Mouse (Mus musculus) liver, embryonic 12.5 days (tissue): Measurements from ENCODE around the gene Shroom3. TPM values are rescaled to one million over a fixed set of nuclear protein-coding genes. Genes with fewer than 3 reads are reported as not detected.

Experiments used
- ATAC-seq: fragments of 200-750 bp; cut with Nextera tagmentation; 2 replicates; pipeline ENCODE4 v1.8.0; 2017; ENCODE audit warnings: moderate number of reproducible peaks, mild to moderate bottlenecking, moderate library complexity
- H3K27ac ChIP-seq: fragments of 300-500 bp; sonication (generic); 2 replicates; pipeline ENCODE4 v1.5.1; 2016; ENCODE audit warnings: mild to moderate bottlenecking
- H3K27me3 ChIP-seq: fragments of 300-500 bp; sonication (generic); replicated peaks from 2 replicates; pipeline ENCODE4 v1.6.1; 2016; ENCODE audit warnings: mild to moderate bottlenecking, moderate library complexity
- H3K36me3 ChIP-seq: fragments of 300-500 bp; sonication (generic); 2 replicates; pipeline ENCODE4 v1.6.1; 2016; ENCODE audit warnings: mild to moderate bottlenecking, moderate library complexity
- H3K4me1 ChIP-seq: fragments of 300-500 bp; sonication (generic); 2 replicates; pipeline ENCODE4 v1.6.1; 2016
- H3K4me2 ChIP-seq: fragments of 300-500 bp; sonication (generic); 2 replicates; pipeline ENCODE4 v1.6.1; 2016; ENCODE audit warnings: mild to moderate bottlenecking, moderate library complexity
- H3K4me3 ChIP-seq: fragments of 300-500 bp; sonication (generic); 2 replicates; pipeline ENCODE4 v1.5.1; 2016; ENCODE audit warnings: mild to moderate bottlenecking, moderate library complexity
- H3K9ac ChIP-seq: fragments of 300-500 bp; sonication (generic); 2 replicates; pipeline ENCODE4 v1.6.1; 2016; ENCODE audit warnings: mild to moderate bottlenecking, moderate library complexity
- H3K9me3 ChIP-seq: fragments of 300-500 bp; sonication (generic); replicated peaks from 2 replicates; pipeline ENCODE4 v1.6.1; 2016; ENCODE audit warnings: mild to moderate bottlenecking, moderate library complexity
- WGBS: fragments of 180-500 bp; shearing (Covaris S2); methylation state at CpG from one replicate; pipeline ENCODE4 v1.1.7; 2016; ENCODE audit not compliant: insufficient replicate concordance; 5-methylcytosine and 5-hydroxymethylcytosine counted together
- polyA plus RNA-seq: library from polyadenylated mRNA; unstranded; fragments of >200 nt; fragmentation: Nextera tagmentation; extraction: Ambion mirVana; gene quantifications from 2 replicates; pipeline ENCODE4 v1.2.1, GENCODE M21; 2016

Gene Shroom3
- polyA plus RNA-seq, 1 experiment from 2014 or later = 0.92 TPM

DNA sequence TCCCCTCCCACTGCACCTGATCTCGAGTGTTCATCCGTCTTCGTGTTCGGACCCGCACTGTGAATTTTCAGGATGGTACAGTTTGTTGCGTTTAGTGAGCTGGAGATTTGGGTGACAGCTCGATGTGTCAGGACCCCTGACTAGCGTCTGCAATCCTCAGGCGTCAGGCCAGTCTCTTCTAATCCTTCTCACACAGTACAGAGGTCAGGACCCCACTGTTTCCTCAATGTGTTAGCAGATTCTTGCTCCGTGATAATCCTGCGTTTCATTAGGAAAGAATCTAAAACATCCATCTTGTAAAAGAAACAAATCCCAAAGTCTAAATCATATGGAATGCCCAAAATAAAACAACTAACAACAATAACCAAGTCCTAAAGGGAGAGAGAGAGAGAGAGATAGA lies 18.5 kb downstream of the Shroom3 start:
- Histone ChIP-seq H3K9ac (no peak overlapping the region), H3K4me3 (no peak overlapping the region), H3K27ac (no peak overlapping the region), H3K9me3 (no peaks in the 10 kb centered on the region), H3K36me3 (no peaks in the 10 kb centered on the region), H3K4me2 (no peak overlapping the region), H3K4me1 (no peaks in the 10 kb centered on the region), H3K27me3 (peaks cover 11% of the 10 kb centered on the region)
- 65% methylated on average over 11 of the region's 11 CpGs for WGBS
- ATAC-seq = no peak

DNA sequence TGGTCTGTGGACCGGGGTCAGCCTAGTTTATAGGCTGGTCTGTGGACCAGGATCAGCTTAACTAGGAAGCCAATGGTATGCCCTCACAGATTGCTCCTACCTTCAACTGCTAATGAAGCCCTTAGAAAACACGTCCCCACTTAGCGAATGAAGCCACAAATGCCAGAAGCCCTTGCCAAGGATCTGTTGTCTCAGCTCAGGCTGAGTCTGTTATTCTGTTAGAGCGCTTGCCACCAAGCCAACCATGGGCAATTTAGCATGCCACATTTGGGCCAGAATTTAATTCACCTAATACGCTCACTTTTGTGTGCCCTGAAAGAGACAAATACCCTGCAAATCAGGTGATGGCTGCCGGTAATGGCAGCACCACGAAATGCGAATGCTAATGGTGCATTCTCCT lies 20.4 kb downstream of the Shroom3 start:
- ATAC-seq = no peak
- Histone ChIP-seq H3K9ac (no peak overlapping the region), H3K9me3 (no peaks in the 10 kb centered on the region), H3K27ac (no peak overlapping the region), H3K4me3 (no peak overlapping the region), H3K27me3 (peaks cover 8% of the 10 kb centered on the region), H3K4me1 (no peaks in the 10 kb centered on the region), H3K36me3 (no peaks in the 10 kb centered on the region), H3K4me2 (no peak overlapping the region)
- 70% methylated on average over 8 of the region's 8 CpGs for WGBS

DNA sequence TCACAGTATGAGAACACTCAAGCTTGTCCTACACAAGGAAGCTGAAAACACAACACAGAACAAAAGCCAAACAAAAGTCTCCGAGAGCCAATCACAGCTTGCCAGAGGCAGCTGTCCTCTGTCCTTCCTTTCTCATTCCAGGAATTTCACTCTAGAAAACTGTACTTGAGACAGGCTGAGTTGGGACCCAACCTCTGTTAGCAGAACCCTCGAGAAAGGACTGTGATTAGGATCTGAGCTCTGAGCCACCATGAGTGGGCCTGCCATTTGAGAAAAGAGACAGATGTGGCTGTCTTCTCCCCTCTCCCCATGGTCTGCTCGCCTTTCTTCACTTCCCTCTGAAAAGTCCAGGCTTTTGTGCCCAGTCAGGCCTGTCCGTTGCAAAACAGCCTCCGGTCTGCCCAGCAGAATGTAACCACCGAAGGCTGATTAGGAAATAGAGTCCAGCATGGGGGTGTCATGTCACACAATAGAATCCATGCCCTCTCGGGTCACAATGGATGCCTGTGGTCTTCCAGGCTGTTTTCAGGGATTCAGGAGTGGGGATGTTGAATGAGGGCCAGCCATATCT lies 24.8 kb downstream of the Shroom3 start:
- Histone ChIP-seq H3K27ac (no peak overlapping the region), H3K36me3 (no peaks in the 10 kb centered on the region), H3K4me1 (no peaks in the 10 kb centered on the region), H3K9me3 (no peaks in the 10 kb centered on the region), H3K27me3 (no peaks in the 10 kb centered on the region), H3K4me3 (no peak overlapping the region), H3K9ac (no peak overlapping the region), H3K4me2 (no peak overlapping the region)
- WGBS = 37% methylated on average over 7 of the region's 7 CpGs
- ATAC-seq = no peak

DNA sequence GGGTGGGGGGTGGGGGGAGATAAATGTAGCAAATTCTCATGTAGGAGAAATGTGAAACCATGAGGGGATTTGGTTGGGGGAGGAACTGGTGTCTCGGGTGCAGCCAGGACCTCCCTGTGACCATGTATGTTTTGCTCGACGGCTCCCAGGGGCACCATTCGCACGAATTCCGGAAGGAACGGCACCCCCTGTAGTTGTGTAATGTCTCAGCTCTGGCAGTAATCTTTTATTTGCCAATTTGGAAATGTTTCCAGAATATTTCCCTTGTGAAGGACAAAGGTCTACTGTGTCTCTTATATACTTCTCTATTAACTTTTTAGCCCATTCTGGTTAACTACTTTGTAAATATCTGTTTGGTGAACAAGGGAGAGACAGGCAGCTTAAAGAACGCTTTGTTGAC lies 27.5 kb downstream of the Shroom3 start:
- H3K27ac ChIP-seq = no peak overlapping the region
- ATAC-seq = no peak
- WGBS = 72% methylated on average over 8 of the region's 8 CpGs
- no peak overlapping the region for H3K9ac ChIP-seq
- H3K4me2 ChIP-seq = no peak overlapping the region
- no peaks in the 10 kb centered on the region for H3K9me3 ChIP-seq
- no peaks in the 10 kb centered on the region for H3K27me3 ChIP-seq
- no peaks in the 10 kb centered on the region for H3K36me3 ChIP-seq
- H3K4me1 ChIP-seq = no peaks in the 10 kb centered on the region
- no peak overlapping the region for H3K4me3 ChIP-seq

DNA sequence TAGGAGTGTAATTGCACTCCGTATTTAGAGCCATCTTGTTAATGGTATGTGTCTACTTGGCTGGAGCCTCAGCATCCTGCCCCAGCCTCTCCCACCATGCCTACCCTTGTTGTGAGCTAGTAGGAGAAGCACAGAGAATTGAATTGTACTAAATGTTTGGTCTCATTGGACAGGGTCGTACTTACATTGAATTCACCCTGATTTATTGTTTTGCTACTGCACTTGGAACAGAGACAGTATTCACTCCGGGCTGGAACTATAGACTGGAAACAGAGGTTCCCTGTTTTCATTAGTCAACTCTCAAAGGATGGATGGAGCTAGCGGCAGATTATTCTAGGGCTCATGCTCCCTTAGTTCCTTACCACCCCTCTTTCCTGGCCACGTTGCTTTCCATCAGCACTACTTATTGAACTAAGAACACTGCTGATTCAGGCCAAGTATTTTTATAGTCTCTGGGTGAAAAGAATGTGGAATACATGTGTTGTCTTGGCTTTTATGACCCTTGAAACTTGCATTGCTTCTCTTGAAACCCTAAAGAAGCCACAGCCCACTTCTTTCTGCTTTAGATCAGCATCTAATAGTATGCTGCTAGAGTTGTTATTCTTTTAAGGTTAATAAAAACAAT lies 28.5 kb downstream of the Shroom3 start:
- 66% methylated on average over 5 of the region's 5 CpGs for WGBS
- H3K4me2 ChIP-seq = no peak overlapping the region
- H3K27me3 ChIP-seq = no peaks in the 10 kb centered on the region
- H3K9me3 ChIP-seq = no peaks in the 10 kb centered on the region
- no peak overlapping the region for H3K9ac ChIP-seq
- ATAC-seq = no peak
- no peaks in the 10 kb centered on the region for H3K36me3 ChIP-seq
- no peak overlapping the region for H3K4me3 ChIP-seq
- no peaks in the 10 kb centered on the region for H3K4me1 ChIP-seq
- no peak overlapping the region for H3K27ac ChIP-seq

- 55% methylated on average over 5 of the region's 5 CpGs for WGBS
- H3K4me2 ChIP-seq = no peak overlapping the region
- H3K9ac ChIP-seq = no peak overlapping the region
- no peak for ATAC-seq
- no peaks in the 10 kb centered on the region for H3K9me3 ChIP-seq
- H3K4me1 ChIP-seq = no peaks in the 10 kb centered on the region
- no peaks in the 10 kb centered on the region for H3K36me3 ChIP-seq
- H3K27me3 ChIP-seq = no peaks in the 10 kb centered on the region
- H3K27ac ChIP-seq = no peak overlapping the region
- no peak overlapping the region for H3K4me3 ChIP-seq
Observed at GRCm38 (mm10) chr5:92712621-92713395, 29.6 kb downstream of the Shroom3 start.

DNA sequence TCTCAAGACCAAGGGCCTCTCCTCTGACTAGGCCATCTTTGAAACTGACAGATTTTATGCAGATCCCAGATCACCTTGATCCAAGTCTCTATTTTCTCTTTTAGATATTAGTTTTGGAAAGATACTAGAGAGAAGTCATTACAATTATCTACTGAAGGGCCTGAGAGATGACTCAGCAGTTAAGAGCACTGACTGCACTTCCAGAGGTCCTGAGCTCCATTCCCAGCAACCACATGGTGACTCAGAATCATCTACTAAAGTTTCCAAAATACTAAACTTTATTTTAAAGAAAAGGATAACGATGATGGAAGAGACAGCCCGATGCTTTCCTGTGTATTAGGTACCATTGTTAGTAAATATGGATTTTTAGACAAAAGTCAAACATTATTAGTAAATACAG lies 31.7 kb downstream of the Shroom3 start:
- H3K4me2 ChIP-seq = no peak overlapping the region
- WGBS = 75% methylated on average over 2 of the region's 2 CpGs
- no peak overlapping the region for H3K9ac ChIP-seq
- ATAC-seq = no peak
- no peaks in the 10 kb centered on the region for H3K9me3 ChIP-seq
- H3K4me1 ChIP-seq = no peaks in the 10 kb centered on the region
- no peak overlapping the region for H3K4me3 ChIP-seq
- no peaks in the 10 kb centered on the region for H3K27me3 ChIP-seq
- H3K36me3 ChIP-seq = no peaks in the 10 kb centered on the region
- no peak overlapping the region for H3K27ac ChIP-seq

DNA sequence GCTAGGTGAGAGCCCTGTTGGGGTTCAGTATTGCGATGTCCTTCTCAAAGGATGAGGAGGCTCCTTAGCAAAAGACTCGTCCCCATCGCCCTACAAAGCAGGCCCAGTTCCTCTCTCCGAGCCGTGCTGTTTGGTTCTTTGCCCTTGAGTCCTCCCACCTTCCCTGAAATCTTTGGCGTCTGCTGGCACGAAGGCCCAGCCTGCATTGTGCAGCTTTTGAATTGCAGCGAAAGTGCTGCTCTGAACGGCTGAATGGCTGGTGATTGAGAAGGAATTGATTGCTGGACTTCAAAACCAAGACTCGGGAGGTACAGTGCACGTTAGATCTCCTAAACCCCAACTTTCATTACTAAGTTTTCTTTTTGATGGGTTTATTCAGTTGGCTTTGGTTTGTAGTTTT lies 32.1 kb downstream of the Shroom3 start:
- no peak overlapping the region for H3K4me2 ChIP-seq
- H3K9me3 ChIP-seq = no peaks in the 10 kb centered on the region
- H3K27me3 ChIP-seq = no peaks in the 10 kb centered on the region
- WGBS = 71% methylated on average over 11 of the region's 11 CpGs
- no peaks in the 10 kb centered on the region for H3K36me3 ChIP-seq
- no peak overlapping the region for H3K9ac ChIP-seq
- no peak overlapping the region for H3K4me3 ChIP-seq
- no peak for ATAC-seq
- no peak overlapping the region for H3K27ac ChIP-seq
- no peaks in the 10 kb centered on the region for H3K4me1 ChIP-seq

GRCm38 (mm10) chr5:92715890-92716289 lies 32.7 kb downstream of the Shroom3 start:
- no peaks in the 10 kb centered on the region for H3K9me3 ChIP-seq
- H3K9ac ChIP-seq = no peak overlapping the region
- no peak for ATAC-seq
- no peaks in the 10 kb centered on the region for H3K4me1 ChIP-seq
- WGBS = 47% methylated on average over 2 of the region's 2 CpGs
- H3K27ac ChIP-seq = no peak overlapping the region
- H3K36me3 ChIP-seq = no peaks in the 10 kb centered on the region
- no peak overlapping the region for H3K4me2 ChIP-seq
- no peaks in the 10 kb centered on the region for H3K27me3 ChIP-seq
- H3K4me3 ChIP-seq = no peak overlapping the region

GRCm38 (mm10) chr5:92717666-92718360 lies 34.6 kb downstream of the Shroom3 start:
- no peak for ATAC-seq
- no peak overlapping the region for H3K27ac ChIP-seq
- H3K9ac ChIP-seq = no peak overlapping the region
- no peaks in the 10 kb centered on the region for H3K4me1 ChIP-seq
- no peaks in the 10 kb centered on the region for H3K27me3 ChIP-seq
- no peaks in the 10 kb centered on the region for H3K36me3 ChIP-seq
- no peaks in the 10 kb centered on the region for H3K9me3 ChIP-seq
- H3K4me2 ChIP-seq = no peak overlapping the region
- H3K4me3 ChIP-seq = no peak overlapping the region
- 44% methylated on average over 3 of the region's 3 CpGs for WGBS

GRCm38 (mm10) chr5:92718856-92719255 lies 35.6 kb downstream of the Shroom3 start:
- no peak overlapping the region for H3K4me3 ChIP-seq
- no peak overlapping the region for H3K27ac ChIP-seq
- 65% methylated on average over 3 of the region's 3 CpGs for WGBS
- no peaks in the 10 kb centered on the region for H3K9me3 ChIP-seq
- H3K9ac ChIP-seq = no peak overlapping the region
- H3K4me2 ChIP-seq = no peak overlapping the region
- H3K4me1 ChIP-seq = no peaks in the 10 kb centered on the region
- no peaks in the 10 kb centered on the region for H3K27me3 ChIP-seq
- H3K36me3 ChIP-seq = no peaks in the 10 kb centered on the region
- no peak for ATAC-seq

GRCm38 (mm10) chr5:92721610-92722009 lies 38.4 kb downstream of the Shroom3 start:
- Histone ChIP-seq H3K4me3 (no peak overlapping the region), H3K27me3 (no peaks in the 10 kb centered on the region), H3K9ac (no peak overlapping the region), H3K4me1 (no peaks in the 10 kb centered on the region), H3K4me2 (no peak overlapping the region), H3K9me3 (no peaks in the 10 kb centered on the region), H3K36me3 (no peaks in the 10 kb centered on the region), H3K27ac (no peak overlapping the region)
- WGBS = 72% methylated on average over 8 of the region's 8 CpGs
- ATAC-seq = no peak
